Mouse (Mus musculus) retina, postnatal 7 days (tissue): ENCODE results near the gene Atg4a-ps.
"Not testable (repeated sequence)": the region's sequence is repeated elsewhere in the genome, so short reads cannot be mapped to it uniquely, and the experiment has no call there.

ENCODE experiments used
- DNase-seq: peaks from one replicate; pipeline ENCODE4 v3.0.0-alpha.2; 2012; ENCODE audit warnings: low read depth, low spot score

Atg4a-ps gene

GRCm38 (mm10) chr3:103645968-103646367 lies at the start of gene Atg4a-ps:
Gene Atg4a-ps (minus strand): TSS chr3:103646068.
- not testable (repeated sequence) for DNase-seq

- no peak for DNase-seq
These were observed 49.7 kb upstream of the Atg4a-ps start for GRCm38 (mm10) chr3:103695556-103695955.

- no peak for DNase-seq
These were observed 44.6 kb upstream of the Atg4a-ps start for GRCm38 (mm10) chr3:103690506-103690905.

GRCm38 (mm10) chr3:103689043-103689442 lies 43.2 kb upstream of the Atg4a-ps start:
- DNase-seq, result no peak

- no peak for DNase-seq
These were observed 38.1 kb upstream of the Atg4a-ps start for GRCm38 (mm10) chr3:103683966-103684319.

- DNase-seq, result no peak
These were observed 37.5 kb upstream of the Atg4a-ps start for GRCm38 (mm10) chr3:103683234-103683965.

GRCm38 (mm10) chr3:103682473-103682872 lies 36.6 kb upstream of the Atg4a-ps start:
- DNase-seq, result no peak

- DNase-seq, result no peak
These were observed 32.9 kb upstream of the Atg4a-ps start for GRCm38 (mm10) chr3:103678811-103679210.

GRCm38 (mm10) chr3:103672716-103673115 lies 26.8 kb upstream of the Atg4a-ps start:
- peak; percentile 25 for DNase-seq

GRCm38 (mm10) chr3:103672113-103672512 lies 26.2 kb upstream of the Atg4a-ps start:
- DNase-seq, result no peak

- no peak for DNase-seq
These were observed 17.5 kb upstream of the Atg4a-ps start for GRCm38 (mm10) chr3:103663385-103663784.

GRCm38 (mm10) chr3:103661714-103662113 lies 15.8 kb upstream of the Atg4a-ps start:
- DNase-seq, result no peak

- DNase-seq, result no peak
These were observed 14.1 kb upstream of the Atg4a-ps start for GRCm38 (mm10) chr3:103660012-103660411.

- DNase-seq, result no peak
These were observed 4.5 kb upstream of the Atg4a-ps start for GRCm38 (mm10) chr3:103650406-103650805.

GRCm38 (mm10) chr3:103649716-103650115 lies 3.8 kb upstream of the Atg4a-ps start:
- DNase-seq, result no peak

GRCm38 (mm10) chr3:103648486-103648885 lies 2.6 kb upstream of the Atg4a-ps start:
- no peak for DNase-seq

GRCm38 (mm10) chr3:103647164-103647867 lies 1.4 kb upstream of the Atg4a-ps start:
- no peak for DNase-seq

GRCm38 (mm10) chr3:103641301-103641700 lies 4.6 kb downstream of the Atg4a-ps start:
- DNase-seq, result no peak

- no peak for DNase-seq
These were observed 5.6 kb downstream of the Atg4a-ps start for GRCm38 (mm10) chr3:103640226-103640803.

- DNase-seq, result no peak
These were observed 8.2 kb downstream of the Atg4a-ps start for GRCm38 (mm10) chr3:103637641-103638040.

- no peak for DNase-seq
These were observed 11.6 kb downstream of the Atg4a-ps start for GRCm38 (mm10) chr3:103634256-103634655.

GRCm38 (mm10) chr3:103633831-103634230 lies 12.0 kb downstream of the Atg4a-ps start:
- DNase-seq, result no peak

- no peak for DNase-seq
These were observed 12.7 kb downstream of the Atg4a-ps start for GRCm38 (mm10) chr3:103633124-103633523.
